Mouse (Mus musculus) megakaryocyte, embryonic 14.5 days (primary cell): ENCODE measurements around the gene Tfec. TPM values are rescaled to one million over a fixed set of nuclear protein-coding genes. Genes with fewer than 3 reads are reported as not detected.

Source experiments
- H3K27me3 ChIP-seq: replicated peaks from 2 replicates; pipeline ENCODE3; 2012; ENCODE audit warnings: inconsistent platforms
- H3K36me3 ChIP-seq: replicated peaks from 2 replicates; pipeline ENCODE3; 2012; ENCODE audit warnings: low read length, inconsistent platforms, mixed read lengths
- H3K4me1 ChIP-seq: 2 replicates; pipeline ENCODE4 v1.6.1; 2012; ENCODE audit warnings: inconsistent platforms
- H3K4me3 ChIP-seq: replicated peaks from 2 replicates; pipeline ENCODE3; 2012; ENCODE audit warnings: moderate library complexity, mild to moderate bottlenecking, inconsistent platforms
- H3K9me3 ChIP-seq: 2 replicates; pipeline ENCODE4 v1.6.1; 2012; ENCODE audit warnings: inconsistent platforms
- FLI1 ChIP-seq: IDR thresholded peaks from 2 replicates; pipeline ENCODE4 v1.6.1; 2012; ENCODE audit warnings: low read length, inconsistent platforms, mixed read lengths
- GATA1 ChIP-seq: IDR thresholded peaks from 3 replicates; pipeline ENCODE4 v1.6.1; 2012; ENCODE audit warnings: mixed read lengths, low read length, inconsistent platforms, borderline replicate concordance
- polyA plus RNA-seq: library from polyadenylated mRNA; stranded (reverse); fragments of >175 nt; gene quantifications from 2 replicates; pipeline ENCODE4 v1.2.3, GENCODE M21; 2012; ENCODE audit warnings: low replicate concordance; ENCODE audit not compliant: insufficient read depth

Tfec gene
- 1.1 TPM in 1 of 2 replicates, not detected in the other for polyA plus RNA-seq

DNA sequence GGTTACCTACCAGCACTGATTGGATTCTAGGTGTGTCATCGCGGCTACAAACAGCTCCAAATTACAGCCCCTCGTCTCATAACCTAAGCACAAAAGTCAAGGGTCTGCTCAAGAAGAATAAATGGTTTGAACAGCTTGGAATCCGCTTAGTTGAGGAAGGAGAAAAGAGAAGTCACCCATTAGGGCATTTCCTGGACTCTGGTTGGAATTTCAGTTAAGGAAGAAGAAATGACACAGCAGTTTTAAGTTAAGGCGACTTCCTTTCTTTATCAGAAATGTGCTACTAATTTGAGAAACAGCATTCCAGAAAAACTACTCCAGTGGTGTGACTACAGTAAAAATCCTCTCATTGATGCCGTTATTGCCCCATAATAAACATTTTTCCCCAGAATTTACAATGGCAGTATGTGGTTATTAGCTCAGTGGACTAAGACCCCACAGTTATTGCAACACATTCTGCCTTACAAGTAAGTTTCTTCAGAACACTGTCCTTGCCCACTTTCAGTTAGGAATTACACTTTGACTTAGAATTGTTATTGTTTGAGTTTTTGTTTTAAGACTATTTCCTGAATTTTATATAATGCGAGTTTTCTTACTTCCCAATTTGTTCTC is at the start of gene Tfec:
TSS of gene Tfec (minus strand) at position 191 of the 612 bp plus-strand sequence.
- H3K4me3 ChIP-seq: peak within 1 kb of the TSS; percentile 81
- no peaks in the 10 kb centered on the region for H3K9me3 ChIP-seq
- TF ChIP-seq GATA1 (no peak), FLI1 (no peak)
- H3K36me3 ChIP-seq: no peaks in the 10 kb centered on the region
- H3K27me3 ChIP-seq: no peaks in the 10 kb centered on the region
- peaks cover 40% of the 10 kb centered on the region for H3K4me1 ChIP-seq

DNA sequence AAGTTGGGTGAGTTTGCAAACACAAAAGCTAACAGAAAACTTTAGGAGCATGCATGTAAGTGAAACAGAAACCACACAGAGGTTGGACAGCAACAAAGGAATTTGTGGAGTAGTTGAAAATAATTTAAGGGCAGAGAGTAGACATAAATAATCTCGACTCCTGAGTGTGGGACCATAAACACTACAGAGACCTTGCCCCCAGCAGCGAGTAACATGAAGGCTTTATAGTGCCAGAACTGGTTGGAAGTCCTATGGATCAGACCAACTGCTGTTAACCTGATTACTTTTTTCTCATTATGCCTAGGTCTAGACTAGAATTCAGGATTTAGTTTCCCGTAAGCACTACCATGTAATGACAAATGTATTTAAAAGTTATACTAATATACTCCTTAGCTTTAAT is 49.6 kb upstream of the Tfec start:
- no peaks in the 10 kb centered on the region for H3K9me3 ChIP-seq
- no peaks in the 10 kb centered on the region; the same call in 1 of the 2 replicates for H3K4me1 ChIP-seq
- no peak overlapping the region for H3K4me3 ChIP-seq
- TF ChIP-seq GATA1: no peak
- TF ChIP-seq FLI1: no peak
- H3K36me3 ChIP-seq: no peaks in the 10 kb centered on the region
- no peaks in the 10 kb centered on the region for H3K27me3 ChIP-seq

DNA sequence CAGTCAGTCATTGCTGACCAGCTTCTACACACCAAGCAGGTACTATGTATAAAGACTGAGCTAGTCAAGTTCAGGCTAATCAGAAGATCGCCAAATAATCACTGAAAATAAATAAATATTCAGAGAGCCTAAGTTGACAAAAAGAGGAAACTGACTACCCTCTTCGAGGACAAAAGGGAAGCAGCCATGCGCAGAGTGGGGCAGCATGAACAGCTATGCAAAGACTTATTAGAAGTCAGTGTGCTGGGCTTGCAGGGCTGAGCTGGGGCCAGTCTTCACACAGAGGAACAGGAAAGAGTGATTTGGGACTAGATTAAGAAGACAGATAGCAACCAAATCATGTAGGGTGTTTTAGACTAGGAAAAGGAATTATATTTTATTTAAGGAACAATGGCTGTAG is 45.3 kb upstream of the Tfec start:
- no peaks in the 10 kb centered on the region; the same call in 1 of the 2 replicates for H3K4me1 ChIP-seq
- TF ChIP-seq FLI1 (no peak), GATA1 (no peak)
- H3K4me3 ChIP-seq: no peak overlapping the region
- H3K9me3 ChIP-seq: no peaks in the 10 kb centered on the region
- no peaks in the 10 kb centered on the region for H3K27me3 ChIP-seq
- H3K36me3 ChIP-seq: no peaks in the 10 kb centered on the region

DNA sequence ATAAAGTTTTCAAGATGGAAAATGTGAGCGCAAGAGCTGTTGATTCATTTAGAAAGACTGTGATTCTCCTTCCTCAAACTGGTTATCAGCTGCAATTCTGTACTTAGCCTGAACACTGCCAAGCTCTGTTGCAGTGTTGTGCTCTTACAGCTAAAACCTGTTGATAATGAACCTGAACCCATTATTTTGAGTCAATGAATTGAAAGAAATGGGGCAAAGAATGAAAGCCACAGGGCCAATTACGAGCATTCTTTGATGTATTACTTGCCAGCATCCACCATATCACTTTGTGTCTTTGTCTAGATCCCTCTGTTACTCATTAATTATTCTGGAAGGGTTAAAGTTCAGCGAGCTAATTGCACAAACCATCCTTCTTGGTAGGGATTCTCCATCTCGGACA is 44.2 kb upstream of the Tfec start:
- Histone ChIP-seq H3K36me3 (no peaks in the 10 kb centered on the region), H3K9me3 (no peaks in the 10 kb centered on the region), H3K27me3 (no peaks in the 10 kb centered on the region), H3K4me3 (no peak overlapping the region), H3K4me1 (no peaks in the 10 kb centered on the region)
- TF ChIP-seq FLI1 (no peak), GATA1 (no peak)

DNA sequence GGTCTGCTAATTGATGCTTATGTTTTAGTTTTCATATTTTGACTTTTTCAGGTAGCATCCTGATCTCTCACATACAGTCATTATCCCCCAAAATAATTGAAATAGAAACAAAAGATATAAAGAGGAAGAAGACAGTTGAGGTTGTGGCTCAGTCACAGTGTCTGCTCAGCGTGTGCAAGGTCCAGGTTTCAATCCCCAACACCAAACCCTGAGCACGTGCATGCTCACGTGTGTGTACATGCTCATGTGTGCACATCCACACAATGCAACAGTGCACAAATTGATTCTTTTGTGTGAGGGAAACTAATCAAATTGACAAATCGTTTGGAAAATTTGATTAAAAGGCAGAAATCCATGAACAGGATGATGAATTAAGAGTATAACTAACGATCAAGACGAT is 32.8 kb upstream of the Tfec start:
- H3K4me3 ChIP-seq: no peak overlapping the region
- 0 out of 2 replicates have a peak, but pooled peaks cover 4% of the 10 kb centered on the region for H3K4me1 ChIP-seq
- H3K27me3 ChIP-seq: no peaks in the 10 kb centered on the region
- no peaks in the 10 kb centered on the region for H3K9me3 ChIP-seq
- TF ChIP-seq GATA1 (no peak), FLI1 (no peak)
- H3K36me3 ChIP-seq: no peaks in the 10 kb centered on the region

DNA sequence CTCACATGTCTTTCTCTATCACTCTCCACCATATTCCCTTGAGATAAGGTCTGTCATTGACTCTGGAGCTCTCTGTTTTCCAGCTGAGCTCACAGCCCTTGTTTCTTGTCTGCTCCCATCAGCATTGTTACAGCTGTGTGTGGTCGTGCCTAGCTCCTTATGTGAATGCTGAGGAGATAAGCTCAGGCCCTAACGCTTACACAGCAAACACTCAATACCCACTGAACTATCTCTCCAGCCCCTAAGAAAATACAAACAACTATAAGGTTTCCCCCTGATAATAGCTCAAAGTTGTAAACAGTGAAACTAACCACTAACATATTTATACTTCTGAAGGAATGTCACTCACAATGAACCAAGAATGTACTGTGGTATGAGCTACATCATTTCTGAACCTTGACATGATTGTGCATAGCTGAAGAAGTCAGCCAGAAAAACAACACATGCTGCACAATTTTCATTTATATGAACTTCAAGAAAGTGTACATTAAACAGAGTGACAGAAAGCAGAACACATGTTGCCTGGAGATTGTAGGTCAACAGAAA is 21.9 kb upstream of the Tfec start:
- TF ChIP-seq FLI1 (no peak), GATA1 (no peak)
- H3K36me3 ChIP-seq: no peaks in the 10 kb centered on the region
- H3K4me3 ChIP-seq: no peak overlapping the region
- H3K27me3 ChIP-seq: no peaks in the 10 kb centered on the region
- H3K9me3 ChIP-seq: no peaks in the 10 kb centered on the region
- H3K4me1 ChIP-seq: peaks cover 6% of the 10 kb centered on the region

DNA sequence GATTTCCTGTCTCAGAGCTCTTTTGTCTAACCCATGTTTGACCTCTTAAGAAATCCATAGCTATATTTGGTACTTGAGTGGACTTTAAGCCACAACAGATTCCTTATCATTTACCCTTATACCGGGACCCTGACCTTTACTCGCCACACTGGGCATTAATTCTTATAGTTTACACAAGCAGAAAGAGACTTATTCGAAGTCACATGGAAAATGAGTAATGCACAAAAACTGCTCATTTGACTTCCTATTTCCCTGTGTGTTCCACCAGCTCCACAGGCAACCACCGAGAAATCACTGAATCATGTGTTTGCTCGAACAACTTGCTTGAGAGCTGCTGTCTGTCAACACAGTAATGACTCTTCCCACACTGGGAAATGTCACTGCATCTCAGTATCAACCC is 6.4 kb downstream of the Tfec start:
- H3K4me3 ChIP-seq: no peak overlapping the region
- TF ChIP-seq GATA1 (no peak), FLI1 (no peak)
- no peaks in the 10 kb centered on the region for H3K36me3 ChIP-seq
- H3K27me3 ChIP-seq: no peaks in the 10 kb centered on the region
- peaks cover 47% of the 10 kb centered on the region for H3K4me1 ChIP-seq
- no peaks in the 10 kb centered on the region for H3K9me3 ChIP-seq

DNA sequence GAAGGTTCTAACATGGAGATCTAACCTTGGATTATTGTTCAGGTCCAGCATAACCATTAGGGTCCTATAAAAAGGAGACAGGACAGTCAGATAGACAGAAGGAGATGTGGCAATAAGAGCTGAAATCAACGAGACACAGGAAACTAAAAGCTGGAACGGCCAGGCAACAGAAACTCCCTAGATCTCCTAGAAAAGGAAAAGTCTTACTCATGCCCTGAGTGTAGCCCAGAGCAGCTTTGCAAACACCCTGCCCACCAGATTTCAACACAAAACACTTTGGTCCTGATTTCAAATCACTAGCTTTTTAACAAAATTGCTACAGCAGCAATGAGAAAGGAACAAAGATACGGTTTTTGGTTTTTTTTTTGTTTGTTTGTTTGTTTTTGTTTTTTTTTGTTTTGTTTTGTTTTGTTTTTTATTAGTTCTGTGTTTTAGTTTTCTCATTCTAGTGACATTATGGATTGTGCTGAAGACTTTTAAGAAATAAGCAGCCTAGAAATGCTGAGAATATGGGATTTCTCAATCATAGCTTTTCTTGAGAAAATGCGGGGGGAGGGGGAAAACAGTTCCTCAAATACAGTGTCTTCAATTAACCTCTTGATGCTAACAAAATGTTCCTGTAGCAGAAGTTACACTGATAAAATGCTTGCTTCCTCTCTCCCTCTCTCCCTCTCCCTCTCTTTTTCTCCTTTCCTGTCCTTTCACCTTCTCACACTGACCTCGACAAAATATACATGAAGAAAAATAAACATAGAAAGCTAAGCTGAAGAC is 14.5 kb downstream of the Tfec start:
- TF ChIP-seq FLI1 (no peak), GATA1 (no peak)
- no peaks in the 10 kb centered on the region for H3K9me3 ChIP-seq
- no peaks in the 10 kb centered on the region for H3K27me3 ChIP-seq
- H3K4me1 ChIP-seq: peaks cover 3% of the 10 kb centered on the region; the same call in 1 of the 2 replicates
- H3K36me3 ChIP-seq: no peaks in the 10 kb centered on the region
- no peak overlapping the region for H3K4me3 ChIP-seq

DNA sequence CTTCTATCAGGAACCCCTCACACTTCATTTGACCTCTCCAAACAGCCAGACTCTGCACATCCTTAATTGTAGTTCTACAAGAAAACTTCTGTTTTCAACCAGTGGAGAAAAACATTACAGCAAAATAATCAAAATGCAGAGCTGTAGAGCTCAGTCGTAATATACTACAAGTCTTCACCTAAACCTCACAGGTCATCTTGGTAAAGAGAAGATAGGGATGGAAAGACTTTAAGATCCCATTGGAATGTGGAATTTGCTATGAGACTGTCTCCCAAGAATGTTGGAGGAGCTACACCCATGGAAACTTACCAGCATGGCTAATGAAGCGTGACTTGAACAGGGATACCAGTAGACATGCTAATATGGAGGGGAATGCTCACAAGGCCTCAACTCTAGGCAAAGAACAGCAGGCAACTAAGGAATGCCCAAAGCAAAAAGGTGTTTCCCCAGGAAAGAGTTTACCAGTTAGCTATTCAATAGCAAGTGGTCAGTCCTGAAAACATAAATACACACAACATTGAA is 24.2 kb downstream of the Tfec start:
- Histone ChIP-seq H3K9me3 (0 out of 2 replicates have a peak, but pooled peaks cover 3% of the 10 kb centered on the region), H3K27me3 (no peaks in the 10 kb centered on the region), H3K4me3 (no peak overlapping the region), H3K36me3 (no peaks in the 10 kb centered on the region), H3K4me1 (peaks cover 18% of the 10 kb centered on the region)
- no peak for TF ChIP-seq FLI1
- no peak for TF ChIP-seq GATA1
